In the genomic region with DNA sequence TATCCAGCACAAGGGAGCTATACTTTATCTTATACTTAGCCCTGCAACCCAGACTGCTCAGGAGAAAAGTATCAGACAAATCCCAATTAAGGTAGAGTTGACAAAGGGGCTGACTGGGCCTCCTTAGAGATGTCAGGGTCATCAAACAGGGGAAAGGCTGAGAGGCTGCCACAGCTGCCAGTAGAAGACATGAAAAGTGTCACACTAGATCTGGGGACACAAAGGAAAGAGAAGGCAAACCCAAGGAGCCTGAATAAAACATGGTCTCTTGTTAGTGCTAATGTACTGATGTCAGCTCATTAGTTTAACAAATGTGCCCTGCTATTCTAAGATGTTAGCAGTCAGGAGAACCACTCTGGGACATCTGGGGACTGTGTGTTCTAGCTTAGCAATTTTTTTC, we compare ENCODE assay signal across 21 mouse cellular contexts. TPM values are rescaled to one million over a fixed set of nuclear protein-coding genes. Genes with fewer than 3 reads are reported as not detected.
DNase-seq lines count a peak whose midpoint lies in the region; ATAC-seq and TF ChIP-seq lines count a peak whose summit lies in the region.
"Had no signal": no experiment of that assay in that cellular context is flagged by ENCODE, and none has a peak within 500 bp of the region (broad histone marks: within the 10 kb centered on the region; RNA-seq: fewer than 3 reads in every experiment).

No protein-coding gene starts in this region.

- H3K4me1 ChIP-seq in forebrain, embryonic 15.5 days: no peaks in the 10 kb centered on the region
- peaks cover 9% of the 10 kb centered on the region; the same call in 1 of the 2 replicates for H3K4me1 ChIP-seq in forebrain, embryonic 12.5 days
- H3K4me1 ChIP-seq in midbrain, embryonic 13.5 days (replicated peaks): 0 out of 2 replicates have a peak, but pooled peaks cover 5% of the 10 kb centered on the region
- H3K4me1 ChIP-seq in midbrain, embryonic 16.5 days (ENCODE audit: control insufficient read depth, insufficient read depth, low read length): no peaks in the 10 kb centered on the region
- H3K4me1 ChIP-seq: heart, embryonic 12.5 days; heart, embryonic 15.5 days; hindbrain, embryonic 15.5 days had no signal

- no peak overlapping the region for H3K27ac ChIP-seq in forebrain, embryonic 15.5 days (replicated peaks)
- no peak overlapping the region for H3K27ac ChIP-seq in forebrain, embryonic 12.5 days
- H3K27ac ChIP-seq in midbrain, embryonic 13.5 days: no peak overlapping the region
- H3K27ac ChIP-seq in midbrain, embryonic 16.5 days (ENCODE audit: low read length): no peak overlapping the region
- H3K27ac ChIP-seq: heart, embryonic 15.5 days; hindbrain, embryonic 15.5 days had no signal

- no peaks in the 10 kb centered on the region for H3K27me3 ChIP-seq in forebrain, embryonic 15.5 days
- H3K27me3 ChIP-seq in forebrain, embryonic 12.5 days: no peaks in the 10 kb centered on the region
- no peaks in the 10 kb centered on the region for H3K27me3 ChIP-seq in midbrain, embryonic 13.5 days
- H3K27me3 ChIP-seq in midbrain, embryonic 16.5 days (ENCODE audit: control insufficient read depth, insufficient read depth, low read depth, low read length): no peaks in the 10 kb centered on the region
- H3K27me3 ChIP-seq: heart, embryonic 15.5 days; hindbrain, embryonic 15.5 days had no signal

- no peak for TF ChIP-seq POLR2A in brain, embryonic 14.5 days (IDR thresholded peaks at IDR 0.05; ENCODE audit: borderline replicate concordance, extremely low read depth, insufficient read depth, insufficient read length, poor library complexity, severe bottlenecking)

- no peak overlapping the region for H3K4me2 ChIP-seq in forebrain, embryonic 15.5 days (replicated peaks)
- H3K4me2 ChIP-seq in forebrain, embryonic 12.5 days: no peak overlapping the region
- no peak overlapping the region for H3K4me2 ChIP-seq in midbrain, embryonic 13.5 days (replicated peaks)
- H3K4me2 ChIP-seq in midbrain, embryonic 16.5 days (ENCODE audit: low read length): no peak overlapping the region
- H3K4me2 ChIP-seq: heart, embryonic 12.5 days; heart, embryonic 15.5 days; hindbrain, embryonic 15.5 days had no signal

- peak; percentile 48; the same call in 1 of the 2 replicates for ATAC-seq in forebrain, embryonic 15.5 days (replicated peaks)
- ATAC-seq in forebrain, embryonic 12.5 days (ENCODE audit: low FRiP score): no peak
- ATAC-seq in midbrain, embryonic 13.5 days: 0 out of 2 replicates have a peak, but pooled peaks have one; percentile 48
- no peak for ATAC-seq in midbrain, embryonic 16.5 days
- ATAC-seq: activated CD4-positive, CD25-positive, alpha-beta regulatory T cell, adult 4 months; intestine, postnatal 0 days had no signal

- no peaks in the 10 kb centered on the region for H3K36me3 ChIP-seq in forebrain, embryonic 15.5 days
- no peaks in the 10 kb centered on the region for H3K36me3 ChIP-seq in forebrain, embryonic 12.5 days (replicated peaks)
- no peaks in the 10 kb centered on the region for H3K36me3 ChIP-seq in midbrain, embryonic 13.5 days
- H3K36me3 ChIP-seq in midbrain, embryonic 16.5 days (ENCODE audit: control insufficient read depth, insufficient read depth, low read length): no peaks in the 10 kb centered on the region
- H3K36me3 ChIP-seq: heart, embryonic 12.5 days; heart, embryonic 15.5 days; hindbrain, embryonic 15.5 days had no signal

- no peak for TF ChIP-seq CTCF in brain, embryonic 14.5 days (IDR thresholded peaks at IDR 0.05; ENCODE audit: borderline replicate concordance, extremely low read depth, insufficient read depth, insufficient read length)

- H3K4me3 ChIP-seq in forebrain, embryonic 15.5 days: no peak overlapping the region
- H3K4me3 ChIP-seq in forebrain, embryonic 12.5 days (replicated peaks): no peak overlapping the region
- H3K4me3 ChIP-seq in midbrain, embryonic 13.5 days (replicated peaks): no peak overlapping the region
- H3K4me3 ChIP-seq in midbrain, embryonic 16.5 days (ENCODE audit: low read depth, low read length): no peak overlapping the region
- H3K4me3 ChIP-seq: heart, embryonic 12.5 days; heart, embryonic 15.5 days; hindbrain, embryonic 15.5 days had no signal

- peak; percentile 48 for DNase-seq in adrenal gland, adult 2 months
- DNase-seq in adrenal gland, postnatal 14 days: no peak
- DNase-seq in brain, embryonic 14.5 days (ENCODE audit: low read depth): peak; percentile 82
- DNase-seq in cerebellum, postnatal 36 days: no peak
- DNase-seq: adrenal gland, postnatal 10 days; cerebellum, adult 11-12 months; cerebellum, adult 8-10 months; cerebellum, postnatal 10 days; gastrocnemius, postnatal 25 days; heart, adult 18-20 months; heart, postnatal 10 days; heart, postnatal 36 days had no signal

- H3K9me3 ChIP-seq in forebrain, embryonic 15.5 days: no peaks in the 10 kb centered on the region
- no peaks in the 10 kb centered on the region for H3K9me3 ChIP-seq in forebrain, embryonic 12.5 days
- H3K9me3 ChIP-seq in midbrain, embryonic 13.5 days: no peaks in the 10 kb centered on the region
- H3K9me3 ChIP-seq in midbrain, embryonic 16.5 days (replicated peaks; ENCODE audit: control insufficient read depth, low read length, poor library complexity, severe bottlenecking): no peaks in the 10 kb centered on the region
- H3K9me3 ChIP-seq: heart, embryonic 12.5 days; heart, embryonic 15.5 days; hindbrain, embryonic 15.5 days had no signal

- no peak overlapping the region for H3K9ac ChIP-seq in forebrain, embryonic 15.5 days (replicated peaks)
- no peak overlapping the region for H3K9ac ChIP-seq in forebrain, embryonic 12.5 days
- H3K9ac ChIP-seq in midbrain, embryonic 13.5 days (replicated peaks): no peak overlapping the region
- no peak overlapping the region for H3K9ac ChIP-seq in midbrain, embryonic 16.5 days (ENCODE audit: low read depth, low read length)
- H3K9ac ChIP-seq: heart, embryonic 12.5 days; heart, embryonic 15.5 days; hindbrain, embryonic 15.5 days had no signal

RNA-seq across cellular contexts. Expression of gene Pde9a, which starts 15.1 kb away (rescaled TPM):
- total RNA-seq in adrenal gland, adult 2 months (2021): 1 to 10 TPM; 2.5 to 3.4 TPM
- 1.9 and 3.1 TPM in 2 replicates for polyA plus RNA-seq in adrenal gland, adult 2 months (2012; rRNA removed)
- 5.2 and 8.5 TPM in 2 replicates for total RNA-seq in adrenal gland, postnatal 14 days (2021)
- polyA plus RNA-seq in forebrain, embryonic 15.5 days (2015; fragmentation: Nextera tagmentation; extraction: Ambion mirVana): 58.4 and 59.6 TPM in 2 replicates
- polyA plus RNA-seq in forebrain, embryonic 12.5 days (2016; fragmentation: Nextera tagmentation; extraction: Ambion mirVana): 34.7 and 36.7 TPM in 2 replicates
- polyA plus RNA-seq in midbrain, embryonic 13.5 days (2015; fragmentation: Nextera tagmentation; extraction: Ambion mirVana): 42.0 and 46.2 TPM in 2 replicates
- 33.1 and 41.0 TPM in 2 replicates for polyA plus RNA-seq in midbrain, embryonic 16.5 days (2015; fragmentation: Nextera tagmentation; extraction: Ambion mirVana)
- 60.9 and 112 TPM in 2 replicates for polyA plus RNA-seq in brain, embryonic 14.5 days (2012; rRNA removed)

Comparison
In these comparisons a context has a peak if more than half of its experiments do, and no peak if none do; other contexts are left out.
1. DNase-seq: peak in adrenal gland, adult 2 months (single experiment) and brain, embryonic 14.5 days (single experiment); none in adrenal gland, postnatal 14 days (single experiment) and cerebellum, postnatal 36 days (0 of 2).
2. ATAC-seq: peak in forebrain, embryonic 15.5 days (single experiment) and midbrain, embryonic 13.5 days (single experiment); none in forebrain, embryonic 12.5 days (single experiment) and midbrain, embryonic 16.5 days (single experiment).